Mouse (Mus musculus): Measurements from ENCODE around the gene Ext2. TPM values are rescaled to one million over a fixed set of nuclear protein-coding genes. Genes with fewer than 3 reads are reported as not detected.

Gene Ext2
- polyA plus RNA-seq, 1 experiment from 2014 or later = 114 TPM

- Histone ChIP-seq H3K4me2 (no peak overlapping the region), H3K4me3 (no peak overlapping the region), H3K36me3 (peaks cover 80% of the 10 kb centered on the region), H3K27me3 (no peaks in the 10 kb centered on the region), H3K9ac (no peak overlapping the region), H3K4me1 (no peaks in the 10 kb centered on the region), H3K27ac (no peak overlapping the region), H3K9me3 (no peaks in the 10 kb centered on the region)
- WGBS = 88% methylated on average over 4 of the region's 4 CpGs
- ATAC-seq (ENCODE audit: insufficient number of reproducible peaks, low FRiP score, low TSS enrichment, low read depth) = no peak
Observed at GRCm38 (mm10) chr2:93805523-93805922, 16.8 kb downstream of the Ext2 start.

GRCm38 (mm10) chr2:93805066-93805465 lies 17.3 kb downstream of the Ext2 start:
- no peak for ATAC-seq (ENCODE audit: insufficient number of reproducible peaks, low FRiP score, low TSS enrichment, low read depth)
- Histone ChIP-seq H3K27me3 (no peaks in the 10 kb centered on the region), H3K9me3 (no peaks in the 10 kb centered on the region), H3K4me3 (no peak overlapping the region), H3K36me3 (peaks cover 79% of the 10 kb centered on the region), H3K4me2 (no peak overlapping the region), H3K27ac (no peak overlapping the region), H3K4me1 (no peaks in the 10 kb centered on the region), H3K9ac (no peak overlapping the region)
- 85% methylated on average over 5 of the region's 5 CpGs for WGBS

GRCm38 (mm10) chr2:93802947-93803346 lies 19.4 kb downstream of the Ext2 start:
- ATAC-seq (ENCODE audit: insufficient number of reproducible peaks, low FRiP score, low TSS enrichment, low read depth) = no peak

DNA sequence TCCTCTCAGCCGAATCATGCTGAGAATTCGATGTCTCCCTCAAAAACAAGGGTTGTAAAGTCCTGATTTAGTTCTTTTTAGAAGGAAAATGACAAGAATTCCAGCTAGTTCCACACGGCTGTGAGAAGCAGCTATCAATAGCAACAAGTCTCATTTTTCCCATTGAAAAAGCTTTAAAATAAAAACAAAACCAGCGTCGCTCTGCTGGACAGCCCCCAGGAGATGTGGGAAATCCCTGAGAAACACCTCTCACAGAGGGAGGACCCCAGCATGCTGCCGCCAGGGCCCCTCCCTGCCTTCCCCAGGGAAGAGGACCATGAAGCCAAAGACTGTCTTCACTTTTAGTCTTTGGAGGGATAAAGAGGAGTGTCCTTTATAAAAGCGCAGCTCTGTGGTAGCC lies 21.3 kb downstream of the Ext2 start:
- Histone ChIP-seq H3K36me3 (peaks cover 70% of the 10 kb centered on the region), H3K9ac (no peak overlapping the region), H3K27ac (no peak overlapping the region), H3K9me3 (no peaks in the 10 kb centered on the region), H3K4me3 (no peak overlapping the region), H3K27me3 (no peaks in the 10 kb centered on the region), H3K4me1 (0 out of 2 replicates have a peak, but pooled peaks cover 2% of the 10 kb centered on the region), H3K4me2 (no peak overlapping the region)
- no peak for ATAC-seq (ENCODE audit: insufficient number of reproducible peaks, low FRiP score, low TSS enrichment, low read depth)
- WGBS = 69% methylated on average over 7 of the region's 7 CpGs

More at GRCm38 (mm10) chr2:93802947-93803346, 19.4 kb downstream of the Ext2 start:
- Histone ChIP-seq H3K4me1 (no peaks in the 10 kb centered on the region), H3K36me3 (peaks cover 72% of the 10 kb centered on the region), H3K27ac (no peak overlapping the region), H3K9me3 (no peaks in the 10 kb centered on the region), H3K27me3 (no peaks in the 10 kb centered on the region), H3K4me3 (no peak overlapping the region), H3K9ac (no peak overlapping the region), H3K4me2 (no peak overlapping the region)
- 95% methylated on average over 2 of the region's 2 CpGs for WGBS

DNA sequence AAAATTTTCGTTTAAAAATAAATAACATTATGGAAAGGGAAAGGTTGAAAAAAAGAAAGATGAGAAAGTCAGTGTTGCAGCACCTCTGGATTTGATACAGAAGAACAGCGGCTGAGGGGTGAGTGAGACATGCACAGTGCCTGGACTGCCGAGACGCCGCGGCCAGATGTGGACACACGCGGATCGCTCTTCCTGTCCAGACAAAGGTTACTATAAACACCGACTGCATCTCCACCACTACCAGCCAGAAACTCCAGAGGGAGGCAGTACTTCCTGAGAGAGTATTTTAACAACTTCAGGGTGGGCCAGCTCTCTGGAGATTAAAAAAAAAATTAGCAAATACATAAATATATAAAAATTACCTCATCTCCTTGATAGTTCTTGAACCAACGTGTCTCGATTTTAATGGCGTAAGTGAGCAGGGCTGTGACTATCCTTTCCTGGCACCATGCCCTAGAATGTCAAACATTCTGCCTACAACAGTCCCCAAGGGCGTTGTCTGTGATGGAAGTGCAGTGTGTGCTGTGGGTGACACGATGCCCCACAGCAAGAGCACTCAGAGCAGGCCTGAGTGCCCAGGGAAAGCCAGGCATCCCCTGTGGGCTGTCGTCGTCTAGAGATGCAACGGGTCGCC lies 25.1 kb downstream of the Ext2 start:
- H3K4me2 ChIP-seq = no peak overlapping the region
- no peak overlapping the region; the same call in 1 of the 2 replicates for H3K27ac ChIP-seq
- 0 out of 2 replicates have a peak, but pooled peaks cover 2% of the 10 kb centered on the region for H3K4me1 ChIP-seq
- H3K27me3 ChIP-seq = no peaks in the 10 kb centered on the region
- H3K9ac ChIP-seq = no peak overlapping the region
- H3K4me3 ChIP-seq = no peak overlapping the region
- H3K9me3 ChIP-seq = no peaks in the 10 kb centered on the region
- no peak for ATAC-seq (ENCODE audit: insufficient number of reproducible peaks, low FRiP score, low TSS enrichment, low read depth)
- H3K36me3 ChIP-seq = peaks cover 66% of the 10 kb centered on the region
- 64% methylated on average over 19 of the region's 19 CpGs for WGBS

- no peak overlapping the region for H3K4me3 ChIP-seq
- peaks cover 69% of the 10 kb centered on the region for H3K36me3 ChIP-seq
- H3K9ac ChIP-seq = no peak overlapping the region
- ATAC-seq (ENCODE audit: insufficient number of reproducible peaks, low FRiP score, low TSS enrichment, low read depth) = no peak
- peaks cover 7% of the 10 kb centered on the region for H3K4me1 ChIP-seq
- no peaks in the 10 kb centered on the region for H3K9me3 ChIP-seq
- WGBS = 87% methylated on average over 5 of the region's 5 CpGs
- no peak overlapping the region for H3K27ac ChIP-seq
- H3K27me3 ChIP-seq = no peaks in the 10 kb centered on the region
- no peak overlapping the region for H3K4me2 ChIP-seq
Observed at GRCm38 (mm10) chr2:93794375-93794774, 28.0 kb downstream of the Ext2 start.

DNA sequence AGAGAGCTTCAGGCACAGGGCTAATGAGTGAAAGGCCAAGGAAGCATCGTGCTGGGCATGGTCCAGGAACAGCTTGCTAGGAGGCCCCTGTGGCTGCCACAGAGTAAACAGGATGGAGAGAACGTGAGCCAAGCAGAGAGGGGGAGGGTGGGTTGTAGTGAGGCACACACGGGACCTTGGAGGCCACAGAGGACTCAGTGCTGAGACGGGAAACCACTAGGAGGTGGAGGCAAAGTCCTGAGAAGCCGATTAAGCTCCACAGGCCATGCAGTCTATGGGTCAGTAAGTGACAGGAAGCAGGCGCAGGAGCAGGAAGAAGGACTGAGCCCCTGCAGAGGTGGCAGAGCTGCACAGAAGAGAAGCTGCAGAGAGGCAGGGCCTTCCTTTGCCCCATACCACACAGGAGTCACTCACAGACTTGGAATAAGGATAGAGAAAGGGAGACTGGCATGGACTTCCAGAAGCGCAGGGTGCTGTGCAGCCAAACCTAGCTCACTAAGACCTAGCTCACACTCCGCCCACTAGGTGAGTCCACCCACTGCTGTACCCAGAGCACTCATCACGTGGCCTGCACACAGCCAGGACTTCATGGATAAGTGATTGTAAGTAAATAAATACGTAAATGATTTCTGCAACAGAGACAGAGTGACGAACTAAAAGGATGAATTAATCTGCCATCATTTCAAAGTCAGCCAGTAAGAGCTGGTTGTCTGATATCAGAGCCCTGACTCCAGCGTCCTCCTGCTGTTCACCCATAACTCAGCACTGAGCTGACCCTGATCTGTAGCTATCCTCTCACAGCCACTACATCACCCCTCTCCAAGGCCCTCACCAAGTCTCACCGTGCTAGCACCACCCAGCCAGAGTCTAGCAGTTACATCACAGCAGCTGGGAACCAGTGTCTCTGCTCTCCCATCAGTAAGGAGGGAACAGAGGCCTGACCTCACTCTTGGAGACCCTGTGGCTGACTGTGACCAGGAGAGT lies 30.6 kb downstream of the Ext2 start:
- Histone ChIP-seq H3K4me2 (no peak overlapping the region), H3K9ac (no peak overlapping the region), H3K36me3 (peaks cover 83% of the 10 kb centered on the region), H3K4me1 (peaks cover 5% of the 10 kb centered on the region), H3K9me3 (no peaks in the 10 kb centered on the region), H3K4me3 (no peak overlapping the region), H3K27ac (0 out of 2 replicates have a peak overlapping the region, but pooled peaks have one; percentile 27), H3K27me3 (no peaks in the 10 kb centered on the region)
- peak; percentile 67; the same call in 1 of the 2 replicates for ATAC-seq (ENCODE audit: insufficient number of reproducible peaks, low FRiP score, low TSS enrichment, low read depth)
- 48% methylated on average over 13 of the region's 13 CpGs for WGBS

DNA sequence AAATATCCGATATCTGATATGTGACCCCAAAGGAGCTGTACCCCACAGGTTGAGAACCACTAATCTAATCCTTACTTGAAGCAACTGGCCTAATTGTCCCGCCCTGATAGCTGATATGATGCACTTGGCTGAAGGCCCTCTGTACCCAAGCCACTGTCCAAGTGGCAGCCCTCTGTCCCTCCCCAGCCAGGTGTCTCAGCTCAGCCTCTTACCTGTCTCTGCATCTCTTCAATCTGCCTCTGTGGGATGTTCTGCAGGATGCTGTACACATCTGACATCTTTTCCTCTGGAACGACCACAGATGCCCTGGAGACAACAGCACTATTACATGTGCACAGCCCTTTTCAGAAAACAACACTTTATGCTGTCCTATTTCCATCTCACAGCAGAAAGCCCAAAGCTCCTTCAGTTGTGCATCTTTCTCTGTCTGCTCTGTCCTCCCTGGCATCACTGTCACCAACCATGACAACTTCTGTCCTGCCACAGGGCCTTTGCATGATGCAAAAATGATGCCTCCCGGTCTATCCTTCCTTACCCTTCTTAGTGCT lies 31.5 kb downstream of the Ext2 start:
- ATAC-seq (ENCODE audit: insufficient number of reproducible peaks, low FRiP score, low TSS enrichment, low read depth) = no peak
- Histone ChIP-seq H3K4me1 (peaks cover 5% of the 10 kb centered on the region), H3K36me3 (peaks cover 74% of the 10 kb centered on the region)

DNA sequence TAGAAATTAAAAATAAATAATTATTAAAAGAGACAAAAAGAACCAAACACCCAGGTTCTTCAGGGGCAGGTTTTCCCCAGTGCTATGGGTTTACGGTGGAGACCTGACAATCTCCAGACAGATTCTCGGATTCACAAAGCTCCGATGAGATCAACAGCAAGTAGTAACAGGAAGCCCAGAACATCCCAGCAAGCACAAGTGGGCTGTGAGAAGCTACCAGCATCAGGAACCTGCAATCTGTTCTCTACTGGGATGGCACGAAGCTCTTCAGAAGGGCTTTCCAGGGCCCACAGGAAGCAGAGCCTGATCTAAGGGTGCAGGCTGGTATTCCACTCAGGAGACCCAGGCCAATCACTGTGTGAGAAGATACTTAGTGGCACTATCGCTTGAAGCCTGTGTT lies 33.8 kb downstream of the Ext2 start:
- H3K9me3 ChIP-seq = no peaks in the 10 kb centered on the region
- H3K9ac ChIP-seq = no peak overlapping the region
- WGBS = 82% methylated on average over 5 of the region's 5 CpGs
- no peaks in the 10 kb centered on the region for H3K27me3 ChIP-seq
- no peak overlapping the region for H3K4me2 ChIP-seq
- ATAC-seq (ENCODE audit: insufficient number of reproducible peaks, low FRiP score, low TSS enrichment, low read depth) = no peak
- H3K4me1 ChIP-seq = peaks cover 5% of the 10 kb centered on the region
- H3K4me3 ChIP-seq = no peak overlapping the region
- peaks cover 52% of the 10 kb centered on the region for H3K36me3 ChIP-seq
- no peak overlapping the region for H3K27ac ChIP-seq

More for the DNA sequence above, 31.5 kb downstream of the Ext2 start:
- no peaks in the 10 kb centered on the region for H3K27me3 ChIP-seq
- H3K4me2 ChIP-seq = no peak overlapping the region
- WGBS = 85% methylated on average over 4 of the region's 4 CpGs
- H3K4me3 ChIP-seq = no peak overlapping the region
- H3K27ac ChIP-seq = no peak overlapping the region
- no peak overlapping the region for H3K9ac ChIP-seq
- no peaks in the 10 kb centered on the region for H3K9me3 ChIP-seq

DNA sequence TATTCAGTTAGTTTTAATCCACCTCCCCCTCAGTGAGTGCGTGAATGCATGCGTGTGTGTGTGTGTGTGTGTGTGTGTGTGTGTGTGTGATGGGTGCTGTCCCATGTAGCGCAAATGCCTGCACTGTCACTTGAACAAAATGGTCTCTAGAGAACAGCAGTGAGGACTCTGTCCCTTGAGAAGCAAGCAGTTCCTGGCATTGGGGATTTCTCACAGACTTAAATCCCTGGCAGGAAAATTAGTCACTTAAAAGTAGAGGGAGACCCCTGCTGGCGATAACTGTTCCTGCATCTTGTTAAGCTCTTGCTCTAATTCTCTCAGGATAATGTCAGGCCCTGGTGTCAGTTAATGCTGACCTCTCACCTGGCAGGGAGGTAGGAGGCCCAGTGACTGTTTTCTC lies 36.2 kb downstream of the Ext2 start:
- 56% methylated on average over 4 of the region's 4 CpGs for WGBS

DNA sequence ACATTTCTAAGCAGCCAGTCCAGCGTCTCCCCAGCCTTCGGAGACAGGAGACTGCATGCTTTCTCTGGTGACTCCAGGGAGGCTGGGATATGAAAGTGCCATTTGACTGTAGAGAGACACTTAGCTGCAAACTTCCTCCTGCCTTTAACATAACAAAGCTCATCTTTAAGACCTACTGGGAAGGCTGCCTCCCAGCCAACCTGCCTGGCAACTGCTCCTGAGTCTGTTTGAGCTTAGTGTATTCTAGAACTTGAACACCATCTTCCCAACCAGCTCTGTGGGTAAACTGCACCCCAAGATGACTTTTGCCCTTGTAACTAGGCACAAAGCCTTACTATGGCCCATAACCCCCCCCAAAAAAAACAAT lies 37.0 kb downstream of the Ext2 start:
- Histone ChIP-seq H3K4me1 (peaks cover 20% of the 10 kb centered on the region; the same call in 1 of the 2 replicates), H3K9ac (no peak overlapping the region)

More for the DNA sequence above, 36.2 kb downstream of the Ext2 start:
- H3K4me2 ChIP-seq = no peak overlapping the region
- no peaks in the 10 kb centered on the region for H3K27me3 ChIP-seq
- peaks cover 16% of the 10 kb centered on the region; the same call in 1 of the 2 replicates for H3K4me1 ChIP-seq
- no peaks in the 10 kb centered on the region for H3K9me3 ChIP-seq
- no peak overlapping the region for H3K4me3 ChIP-seq
- peaks cover 37% of the 10 kb centered on the region for H3K36me3 ChIP-seq
- ATAC-seq (ENCODE audit: insufficient number of reproducible peaks, low FRiP score, low TSS enrichment, low read depth) = no peak
- no peak overlapping the region for H3K9ac ChIP-seq
- H3K27ac ChIP-seq = no peak overlapping the region

More for the DNA sequence above, 37.0 kb downstream of the Ext2 start:
- Histone ChIP-seq H3K27ac (no peak overlapping the region), H3K9me3 (no peaks in the 10 kb centered on the region), H3K27me3 (no peaks in the 10 kb centered on the region), H3K4me3 (no peak overlapping the region), H3K36me3 (peaks cover 31% of the 10 kb centered on the region), H3K4me2 (no peak overlapping the region)
- 52% methylated on average over 2 of the region's 2 CpGs for WGBS
- ATAC-seq (ENCODE audit: insufficient number of reproducible peaks, low FRiP score, low TSS enrichment, low read depth) = no peak
